Comparison of ENCODE assay signal across 15 mouse cellular contexts in genomic region chr1:176885207-176885933, GRCm38 (mm10).
DNase-seq lines count a peak whose midpoint lies in the region; ATAC-seq and TF ChIP-seq lines count a peak whose summit lies in the region.
"Had no signal": no experiment of that assay in that cellular context is flagged by ENCODE, and none has a peak within 500 bp of the region (broad histone marks: within the 10 kb centered on the region; RNA-seq: fewer than 3 reads in every experiment).

No protein-coding gene starts in this region.

- H3K4me1 ChIP-seq in limb, embryonic 11.5 days (ENCODE audit: control insufficient read depth, insufficient read depth, low read length): no peaks in the 10 kb centered on the region
- H3K4me1 ChIP-seq in limb, embryonic 10.5 days: peaks cover 5% of the 10 kb centered on the region; the same call in 1 of the 2 replicates
- H3K4me1 ChIP-seq in hindbrain, embryonic 15.5 days (replicated peaks): peaks cover 5% of the 10 kb centered on the region
- H3K4me1 ChIP-seq in lung, adult 2 months (ENCODE audit: control insufficient read depth, insufficient read depth, low read length): no peaks in the 10 kb centered on the region

- no peak overlapping the region for H3K9ac ChIP-seq in limb, embryonic 11.5 days (ENCODE audit: low read length)
- H3K9ac ChIP-seq in hindbrain, embryonic 15.5 days: no peak overlapping the region
- H3K9ac ChIP-seq: limb, embryonic 13.5 days had no signal

- TF ChIP-seq CTCF in lung, adult 2 months (IDR thresholded peaks at IDR 0.05; ENCODE audit: insufficient read depth, low read length): no peak

- intact Hi-C loops in heart, postnatal 36 days (cut with DNase I): loop anchor here (10.0 kb wide), 1 partner anchor 529 kb away; no protein-coding TSS in a partner anchor
- intact Hi-C loops in gastrocnemius, postnatal 14 days (cut with DNase I; ENCODE audit: low total_unique reads): loop anchor here (5.0 kb wide), 1 partner anchor 812 kb away; no protein-coding TSS in a partner anchor

- H3K9me3 ChIP-seq in limb, embryonic 11.5 days (ENCODE audit: control insufficient read depth, low read length): no peaks in the 10 kb centered on the region
- H3K9me3 ChIP-seq in limb, embryonic 10.5 days (replicated peaks): no peaks in the 10 kb centered on the region
- H3K9me3 ChIP-seq in hindbrain, embryonic 15.5 days: no peaks in the 10 kb centered on the region
- H3K9me3 ChIP-seq: limb, embryonic 13.5 days had no signal

- TF ChIP-seq POLR2A in lung, adult 2 months (IDR thresholded peaks at IDR 0.05; ENCODE audit: borderline replicate concordance, extremely low read depth, low read depth, low read length): no peak

- H3K36me3 ChIP-seq in limb, embryonic 11.5 days (ENCODE audit: control insufficient read depth, insufficient read depth, low read length): no peaks in the 10 kb centered on the region
- no peaks in the 10 kb centered on the region for H3K36me3 ChIP-seq in limb, embryonic 10.5 days
- H3K36me3 ChIP-seq in hindbrain, embryonic 15.5 days: no peaks in the 10 kb centered on the region
- H3K36me3 ChIP-seq: limb, embryonic 13.5 days had no signal

- H3K4me3 ChIP-seq in limb, embryonic 11.5 days (ENCODE audit: low read depth, low read length): no peak overlapping the region
- H3K4me3 ChIP-seq in limb, embryonic 10.5 days: no peak overlapping the region
- H3K4me3 ChIP-seq in hindbrain, embryonic 15.5 days: no peak overlapping the region
- H3K4me3 ChIP-seq in lung, adult 2 months (replicated peaks; ENCODE audit: extremely low read depth, low read depth, low read length): no peak overlapping the region
- H3K4me3 ChIP-seq: limb, embryonic 13.5 days had no signal

- H3K27me3 ChIP-seq in limb, embryonic 11.5 days (ENCODE audit: control insufficient read depth, insufficient read depth, low read length): no peaks in the 10 kb centered on the region
- H3K27me3 ChIP-seq in limb, embryonic 10.5 days (ENCODE audit: low read depth, poor library complexity, severe bottlenecking): no peaks in the 10 kb centered on the region
- no peaks in the 10 kb centered on the region for H3K27me3 ChIP-seq in hindbrain, embryonic 15.5 days
- H3K27me3 ChIP-seq: limb, embryonic 13.5 days; Patski had no signal

- WGBS in limb, embryonic 11.5 days: 70% methylated on average over 17 of the region's 17 CpGs
- 84% methylated on average over 17 of the region's 17 CpGs for WGBS in limb, embryonic 10.5 days
- WGBS in hindbrain, embryonic 15.5 days: 66% methylated on average over 17 of the region's 17 CpGs
- WGBS in lung, adult 2 months: 84% methylated on average over 17 of the region's 17 CpGs

- no peak for ATAC-seq in limb, embryonic 11.5 days (ENCODE audit: insufficient number of reproducible peaks, low FRiP score, low TSS enrichment, low read depth)
- peak; percentile 71; the same call in 1 of the 2 replicates for ATAC-seq in hindbrain, embryonic 15.5 days (ENCODE audit: low FRiP score, low read depth)
- ATAC-seq: Patski had no signal

- peak; percentile 81 for DNase-seq in heart, adult 11 months
- DNase-seq in heart, postnatal 36 days: no peak
- peak; percentile 20 for DNase-seq in limb, embryonic 11.5 days (ENCODE audit: low spot score)
- no peak for DNase-seq in limb, embryonic 10.5 days (ENCODE audit: low spot score)
- peak; percentile 24 for DNase-seq in right cerebral cortex, postnatal 25 days
- no peak for DNase-seq in lung, adult 2 months
- DNase-seq in gastrocnemius, postnatal 14 days: no peak
- DNase-seq: adrenal gland, postnatal 14 days; B cell, adult 2 months; cerebellum, adult 9-11 months; kidney, postnatal 10 days; lung, postnatal 14 days had no signal

- H3K27ac ChIP-seq in limb, embryonic 11.5 days (replicated peaks; ENCODE audit: low read depth, low read length): no peak overlapping the region
- H3K27ac ChIP-seq in limb, embryonic 10.5 days: no peak overlapping the region
- no peak overlapping the region for H3K27ac ChIP-seq in hindbrain, embryonic 15.5 days (replicated peaks)
- H3K27ac ChIP-seq: limb, embryonic 13.5 days had no signal

- H3K4me2 ChIP-seq in limb, embryonic 11.5 days (ENCODE audit: low read depth, severe bottlenecking): no peak overlapping the region
- peak overlapping the region; percentile 29; the same call in 1 of the 2 replicates for H3K4me2 ChIP-seq in hindbrain, embryonic 15.5 days
- H3K4me2 ChIP-seq: limb, embryonic 13.5 days had no signal

Comparison
In these comparisons a context has a peak if more than half of its experiments do, and no peak if none do; other contexts are left out.
1. DNase-seq: peak in heart, adult 11 months (single experiment), limb, embryonic 11.5 days (single experiment) and right cerebral cortex, postnatal 25 days (single experiment); none in heart, postnatal 36 days (0 of 2), limb, embryonic 10.5 days (single experiment), lung, adult 2 months (single experiment) and gastrocnemius, postnatal 14 days (single experiment).